Mouse (Mus musculus) lung, postnatal 0 days (tissue): ENCODE results near the gene Ntrk1. TPM values are rescaled to one million over a fixed set of nuclear protein-coding genes. Genes with fewer than 3 reads are reported as not detected.
"Not testable (repeated sequence)": the region's sequence is repeated elsewhere in the genome, so short reads cannot be mapped to it uniquely, and the experiment has no call there.

Source experiments
- ATAC-seq: fragments of 200-750 bp; cut with Nextera tagmentation; 2 replicates; pipeline ENCODE4 v1.8.0; 2017; ENCODE audit warnings: moderate library complexity
- DNase-seq: peaks from one replicate; pipeline ENCODE4 v3.0.0-alpha.2; 2016; ENCODE audit warnings: low spot score
- H3K27ac ChIP-seq: fragments of 300-500 bp; sonication (generic); 2 replicates; pipeline ENCODE4 v1.5.1; 2014; ENCODE audit warnings: antibody characterized with exemption, mild to moderate bottlenecking, low read length, mixed read lengths
- H3K27me3 ChIP-seq: fragments of 300-500 bp; sonication (generic); replicated peaks from 2 replicates; pipeline ENCODE4 v1.6.1; 2014; ENCODE audit warnings: low read length, mixed read lengths; ENCODE audit not compliant: insufficient read depth
- H3K36me3 ChIP-seq: fragments of 300-500 bp; sonication (generic); 2 replicates; pipeline ENCODE4 v1.6.1; 2014; ENCODE audit warnings: low read length, mixed read lengths; ENCODE audit not compliant: insufficient read depth
- H3K4me1 ChIP-seq: fragments of 300-500 bp; sonication (generic); 2 replicates; pipeline ENCODE4 v1.6.1; 2014; ENCODE audit warnings: antibody characterized with exemption, low read depth, low read length, mixed read lengths; ENCODE audit not compliant: insufficient read depth
- H3K4me2 ChIP-seq: fragments of 300-500 bp; sonication (generic); replicated peaks from 2 replicates; pipeline ENCODE4 v1.6.1; 2014; ENCODE audit warnings: low read depth, mild to moderate bottlenecking, low read length, moderate library complexity, mixed read lengths
- H3K4me3 ChIP-seq: fragments of 300-500 bp; sonication (generic); 2 replicates; pipeline ENCODE4 v1.5.1; 2014; ENCODE audit warnings: low read depth, low read length
- H3K9ac ChIP-seq: fragments of 300-500 bp; sonication (generic); replicated peaks from 2 replicates; pipeline ENCODE4 v1.6.1; 2014; ENCODE audit warnings: low read depth, mild to moderate bottlenecking
- H3K9me3 ChIP-seq: fragments of 300-500 bp; sonication (generic); 2 replicates; pipeline ENCODE4 v1.6.1; 2016; ENCODE audit warnings: low read length, mixed read lengths
- CTCF ChIP-seq: IDR thresholded peaks from 2 replicates; pipeline ENCODE4 v1.5.1; 2016; ENCODE audit warnings: antibody characterized with exemption, mild to moderate bottlenecking
- EP300 ChIP-seq: IDR thresholded peaks from 2 replicates; pipeline ENCODE4 v1.6.1; 2016; ENCODE audit warnings: antibody characterized with exemption, mild to moderate bottlenecking, control low read depth
- WGBS: fragments of 180-500 bp; shearing (Covaris S2); extraction: QIAGEN DNeasy Blood & Tissue Kit; methylation state at CpG from one replicate; pipeline ENCODE4 v1.1.7; 2014; 5-methylcytosine and 5-hydroxymethylcytosine counted together
- polyA plus RNA-seq: library from polyadenylated mRNA; unstranded; fragments of >200 nt; fragmentation: Nextera tagmentation; extraction: Ambion mirVana; gene quantifications from 2 replicates; pipeline ENCODE4 v1.2.1, GENCODE M21; 2015

The Ntrk1 gene
- polyA plus RNA-seq, 1 experiment from 2014 or later: 4.1 TPM

DNA sequence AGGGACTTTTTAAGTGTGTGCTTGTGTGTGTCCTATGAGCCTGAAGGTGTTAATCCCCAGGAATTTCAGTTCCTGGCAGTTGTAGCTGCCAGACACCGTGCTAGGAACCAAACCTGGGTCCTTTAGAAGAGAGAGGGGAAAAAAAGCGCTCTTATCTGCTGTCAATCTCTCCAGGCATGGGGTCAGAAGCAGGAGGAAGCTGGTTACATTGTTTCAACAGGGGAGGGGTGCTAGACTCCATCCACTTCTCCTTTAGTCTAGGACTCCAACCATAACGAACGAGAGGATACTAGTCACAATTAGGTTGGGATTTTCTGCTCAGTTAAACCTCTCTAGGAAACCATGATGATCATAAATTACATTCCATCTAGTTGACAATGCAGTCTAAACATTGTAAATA lies 33.5 kb upstream of the Ntrk1 start:
- H3K4me2 ChIP-seq: no peak overlapping the region
- no peak overlapping the region for H3K27ac ChIP-seq
- no peaks in the 10 kb centered on the region for H3K27me3 ChIP-seq
- no peaks in the 10 kb centered on the region for H3K9me3 ChIP-seq
- ATAC-seq (no peak), DNase-seq (no peak)
- H3K9ac ChIP-seq: no peak overlapping the region
- H3K4me1 ChIP-seq: no peaks in the 10 kb centered on the region
- H3K4me3 ChIP-seq: no peak overlapping the region
- no peaks in the 10 kb centered on the region for H3K36me3 ChIP-seq
- 29% methylated on average over 4 of the region's 4 CpGs for WGBS
- TF ChIP-seq CTCF: no peak
- no peak for TF ChIP-seq EP300

DNA sequence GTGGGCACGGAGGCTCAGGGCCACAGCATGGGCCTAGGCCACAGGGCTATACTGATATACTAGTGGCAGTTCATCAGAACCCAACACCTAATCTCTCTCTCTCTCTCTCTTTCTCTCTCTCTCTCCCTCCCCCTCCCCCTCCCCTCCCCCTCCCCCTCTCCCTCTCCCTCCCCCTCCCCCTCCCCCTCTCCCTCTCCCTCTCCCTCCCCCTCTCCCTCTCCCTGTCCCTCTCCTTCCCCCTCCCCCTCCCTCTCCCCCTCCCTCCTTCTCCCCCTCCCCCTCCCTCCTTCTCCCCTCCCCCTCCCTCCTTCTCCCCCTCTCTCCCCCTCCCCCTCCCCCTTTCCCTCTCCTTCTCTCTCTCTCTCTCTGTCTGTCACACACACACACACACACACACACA lies 29.2 kb upstream of the Ntrk1 start, which contains the start of gene Pear1:
TSS of gene Pear1 (minus strand) at position 101 of the 400 bp plus-strand sequence.
- not testable (repeated sequence) for ATAC-seq, H3K4me3 ChIP-seq, H3K9ac ChIP-seq, H3K36me3 ChIP-seq, H3K9me3 ChIP-seq, H3K4me2 ChIP-seq, DNase-seq, H3K27me3 ChIP-seq, H3K27ac ChIP-seq, H3K4me1 ChIP-seq
- WGBS: 92% methylated on average over 1 of the region's 1 CpGs

DNA sequence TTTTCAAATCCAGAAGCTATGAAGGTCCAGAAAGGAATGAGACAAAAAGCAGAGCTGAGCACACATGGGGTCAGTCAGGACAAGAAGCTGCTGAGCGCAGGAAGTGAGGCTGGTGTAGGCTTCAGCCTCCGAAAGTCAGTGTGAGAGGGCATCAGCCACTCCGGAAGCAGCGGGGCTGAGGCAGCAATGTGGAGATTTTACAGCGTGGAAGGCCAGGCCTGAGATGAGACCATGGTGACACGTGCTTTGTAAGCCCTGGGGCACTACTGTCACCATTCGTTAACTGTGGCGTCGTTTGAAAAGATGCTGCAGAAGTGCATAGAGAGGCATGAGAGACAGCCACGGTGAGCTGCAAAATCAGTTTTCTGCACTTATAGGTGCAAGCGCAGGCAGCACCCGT lies 23.3 kb upstream of the Ntrk1 start:
- no peak for DNase-seq
- H3K4me2 ChIP-seq: no peak overlapping the region
- no peak overlapping the region for H3K4me3 ChIP-seq
- no peaks in the 10 kb centered on the region for H3K36me3 ChIP-seq
- no peak for ATAC-seq
- no peak overlapping the region for H3K27ac ChIP-seq
- 0 out of 2 replicates have a peak, but pooled peaks cover 6% of the 10 kb centered on the region for H3K27me3 ChIP-seq
- H3K4me1 ChIP-seq: no peaks in the 10 kb centered on the region
- no peak overlapping the region for H3K9ac ChIP-seq
- H3K9me3 ChIP-seq: no peaks in the 10 kb centered on the region
- WGBS: 54% methylated on average over 12 of the region's 12 CpGs
- no peak for TF ChIP-seq EP300
- no peak for TF ChIP-seq CTCF

DNA sequence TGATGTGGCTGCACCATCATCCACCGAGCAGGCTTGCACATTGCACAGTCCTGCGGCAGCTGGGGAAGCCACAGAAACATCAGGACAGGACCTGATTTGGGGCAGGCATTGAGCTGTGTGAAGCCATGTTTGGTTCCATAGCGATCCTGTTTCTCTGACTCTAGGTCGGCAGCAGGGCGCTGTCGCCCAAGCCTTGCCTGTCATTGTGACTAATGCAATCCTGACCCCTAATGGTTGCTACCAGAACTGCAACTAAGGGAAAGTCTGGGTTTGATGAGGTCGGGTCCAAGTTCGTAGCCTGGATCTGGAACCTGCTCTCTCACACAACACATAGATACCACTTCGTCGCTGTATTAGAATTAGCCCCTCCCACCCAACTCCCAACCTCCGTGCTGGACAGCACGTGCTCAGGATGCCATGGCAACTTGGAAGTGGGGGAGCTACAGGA lies 21.7 kb upstream of the Ntrk1 start:
- Histone ChIP-seq H3K9ac (no peak overlapping the region), H3K4me3 (no peak overlapping the region), H3K27ac (no peak overlapping the region), H3K27me3 (peaks cover 9% of the 10 kb centered on the region; the same call in 1 of the 2 replicates), H3K9me3 (no peaks in the 10 kb centered on the region), H3K4me1 (no peaks in the 10 kb centered on the region), H3K4me2 (no peak overlapping the region), H3K36me3 (no peaks in the 10 kb centered on the region)
- TF ChIP-seq CTCF (peak; percentile 97), EP300 (no peak)
- peak; percentile 67 for ATAC-seq
- peak; percentile 80 for DNase-seq
- WGBS: 6% methylated on average over 12 of the region's 12 CpGs

DNA sequence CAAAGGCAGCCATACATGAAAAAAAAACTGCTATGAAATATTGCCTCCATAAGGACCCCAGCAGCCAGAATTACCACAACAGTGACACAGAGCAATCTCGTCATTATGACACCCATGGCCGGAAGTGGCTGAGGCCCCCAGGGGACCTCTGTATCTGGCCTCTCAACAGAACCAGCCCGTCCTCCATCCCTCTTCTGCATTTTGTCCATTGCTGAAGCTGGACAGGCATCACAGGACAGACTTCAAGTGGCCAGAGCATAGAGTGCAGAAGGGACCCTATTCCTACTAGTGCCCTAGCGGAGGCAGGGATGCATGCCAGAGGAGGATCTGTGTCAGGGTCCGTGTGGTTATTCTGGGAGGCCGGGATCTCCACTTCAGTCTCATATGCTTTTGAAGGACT lies 21.2 kb upstream of the Ntrk1 start:
- Histone ChIP-seq H3K9ac (no peak overlapping the region), H3K4me2 (no peak overlapping the region), H3K9me3 (no peaks in the 10 kb centered on the region), H3K36me3 (no peaks in the 10 kb centered on the region), H3K27me3 (peaks cover 14% of the 10 kb centered on the region; the same call in 1 of the 2 replicates), H3K4me3 (no peak overlapping the region), H3K27ac (no peak overlapping the region), H3K4me1 (no peaks in the 10 kb centered on the region)
- 47% methylated on average over 6 of the region's 6 CpGs for WGBS
- DNase-seq: no peak
- no peak for TF ChIP-seq CTCF
- no peak for TF ChIP-seq EP300
- ATAC-seq: no peak

DNA sequence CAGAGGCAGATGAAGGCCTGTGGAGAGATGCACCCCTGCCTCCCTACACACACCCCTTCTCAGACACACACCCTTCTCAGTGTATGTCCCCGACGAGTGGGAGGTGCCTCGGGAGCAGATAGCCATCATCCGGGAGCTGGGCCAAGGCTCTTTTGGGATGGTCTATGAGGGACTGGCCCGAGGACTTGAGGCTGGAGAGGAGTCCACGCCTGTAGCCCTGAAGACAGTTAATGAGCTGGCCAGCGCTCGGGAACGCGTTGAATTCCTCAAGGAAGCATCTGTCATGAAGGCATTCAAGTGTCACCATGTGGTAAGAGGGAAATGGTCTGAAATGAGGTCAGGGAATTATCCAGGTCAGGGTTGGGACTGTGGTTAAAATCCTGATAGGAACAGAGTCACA lies 17.9 kb upstream of the Ntrk1 start:
- ATAC-seq: no peak
- 37% methylated on average over 10 of the region's 10 CpGs for WGBS
- Histone ChIP-seq H3K9me3 (no peaks in the 10 kb centered on the region), H3K9ac (no peak overlapping the region), H3K4me3 (no peak overlapping the region), H3K27ac (no peak overlapping the region), H3K36me3 (no peaks in the 10 kb centered on the region), H3K27me3 (peaks cover 40% of the 10 kb centered on the region), H3K4me2 (no peak overlapping the region), H3K4me1 (no peaks in the 10 kb centered on the region)
- TF ChIP-seq CTCF (no peak), EP300 (no peak)
- no peak for DNase-seq

DNA sequence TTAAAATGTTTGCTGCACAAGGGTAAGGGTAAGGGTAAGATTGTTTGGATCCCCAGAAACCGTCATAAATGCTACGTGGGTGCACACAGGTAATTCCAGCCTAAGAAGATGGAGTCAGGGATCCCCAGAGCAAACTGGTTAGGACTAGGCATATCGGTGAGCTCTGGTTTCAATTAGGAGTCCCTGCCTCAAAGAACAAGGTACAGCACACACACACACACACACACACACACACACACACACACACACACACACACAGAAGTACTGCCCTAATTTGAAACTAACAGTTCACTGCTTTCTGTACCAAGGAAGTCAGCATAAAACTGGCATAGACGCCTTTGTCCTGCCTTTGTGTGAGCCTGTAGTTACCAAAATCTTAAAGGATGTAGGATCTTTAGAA lies 17.5 kb upstream of the Ntrk1 start:
- H3K27me3 ChIP-seq: peaks cover 38% of the 10 kb centered on the region
- no peak overlapping the region for H3K4me3 ChIP-seq
- TF ChIP-seq CTCF: no peak
- TF ChIP-seq EP300: no peak

More for the DNA sequence above, 17.5 kb upstream of the Ntrk1 start:
- WGBS: 79% methylated on average over 4 of the region's 4 CpGs
- H3K36me3 ChIP-seq: no peaks in the 10 kb centered on the region
- H3K4me2 ChIP-seq: no peak overlapping the region
- H3K4me1 ChIP-seq: no peaks in the 10 kb centered on the region
- DNase-seq (no peak), ATAC-seq (no peak)
- no peak overlapping the region for H3K27ac ChIP-seq
- no peak overlapping the region for H3K9ac ChIP-seq
- no peaks in the 10 kb centered on the region for H3K9me3 ChIP-seq
